Mouse (Mus musculus) thymus, adult 18-20 months (tissue): ENCODE data around the gene Lactbl1.

Experiments
- DNase-seq, 2 experiments: peaks; one replicate each; pipeline ENCODE4 v3.0.0; 2022; ENCODE audit warnings: mixed read lengths in 2 of 2

Gene Lactbl1

DNA sequence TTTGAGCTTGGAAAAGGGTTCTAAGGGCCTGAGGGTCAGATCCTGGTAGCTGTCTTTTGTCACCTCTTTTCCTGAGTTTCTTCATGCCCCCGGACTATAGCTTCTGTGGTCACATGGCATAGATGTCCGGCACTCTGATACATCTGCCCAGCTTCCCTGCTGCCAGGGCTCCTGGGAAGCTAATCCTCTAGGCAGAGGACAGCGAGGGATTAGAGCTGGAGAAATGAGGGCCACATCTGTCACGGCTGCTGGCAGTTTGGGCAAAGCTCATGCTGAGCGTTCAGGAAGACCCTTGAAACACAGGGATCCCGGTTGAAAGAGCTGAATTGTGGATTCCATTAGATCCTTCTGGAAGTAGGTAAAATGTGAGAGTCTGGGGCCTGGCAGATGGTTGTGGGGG is at the start of gene Lactbl1:
Lactbl1 (plus strand) TSS at position 234 of the 400 bp plus-strand sequence.
- no peak for DNase-seq

DNA sequence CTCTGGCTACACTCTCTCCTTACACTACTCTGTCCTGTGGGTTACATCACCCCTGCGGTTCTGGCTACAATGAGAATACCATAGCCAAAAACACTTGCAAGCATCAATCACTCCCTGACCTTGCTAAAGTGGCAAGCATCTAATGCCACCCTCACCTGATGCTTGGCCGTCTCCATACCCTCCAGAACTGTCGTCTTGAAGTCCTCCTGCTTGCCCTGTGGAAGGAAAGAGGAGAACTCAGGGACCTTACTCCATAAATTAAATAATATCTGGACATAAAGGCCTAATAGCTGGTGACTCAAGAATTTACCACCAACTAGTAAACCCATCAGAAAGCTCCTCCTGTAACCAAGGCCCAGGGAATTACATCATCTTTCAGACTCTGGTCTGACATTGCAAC is 40.5 kb upstream of the Lactbl1 start:
- no peak for DNase-seq

DNA sequence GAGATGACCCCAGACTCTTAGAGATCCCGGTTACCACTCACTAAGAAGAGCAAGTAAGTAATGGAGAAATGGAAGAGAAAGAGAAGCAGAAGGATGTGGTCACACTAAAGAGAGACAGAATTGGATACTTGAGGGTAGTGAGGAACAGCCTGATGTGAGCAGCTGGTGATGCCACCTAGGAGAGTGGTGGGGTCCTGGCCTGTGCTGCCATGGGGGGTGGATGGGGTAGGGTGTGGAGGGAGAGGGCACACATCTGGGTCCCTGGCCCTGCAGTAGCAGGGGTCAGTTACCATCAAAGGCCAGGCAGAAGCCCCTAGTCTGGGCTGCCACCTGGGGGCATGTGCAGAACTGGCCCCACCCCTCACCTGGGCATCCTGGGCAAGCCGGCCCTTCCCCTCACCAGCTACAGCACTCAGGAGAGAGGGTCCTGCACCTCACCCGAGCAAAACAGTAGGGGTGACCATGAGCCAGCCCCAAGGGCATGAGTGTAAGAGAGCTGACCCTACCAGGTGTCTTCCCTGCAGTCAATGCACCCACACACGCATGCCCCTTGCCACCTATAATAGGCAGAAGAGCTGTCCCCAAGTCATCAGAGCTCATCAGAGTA is 35.1 kb upstream of the Lactbl1 start:
- DNase-seq, result no peak

DNA sequence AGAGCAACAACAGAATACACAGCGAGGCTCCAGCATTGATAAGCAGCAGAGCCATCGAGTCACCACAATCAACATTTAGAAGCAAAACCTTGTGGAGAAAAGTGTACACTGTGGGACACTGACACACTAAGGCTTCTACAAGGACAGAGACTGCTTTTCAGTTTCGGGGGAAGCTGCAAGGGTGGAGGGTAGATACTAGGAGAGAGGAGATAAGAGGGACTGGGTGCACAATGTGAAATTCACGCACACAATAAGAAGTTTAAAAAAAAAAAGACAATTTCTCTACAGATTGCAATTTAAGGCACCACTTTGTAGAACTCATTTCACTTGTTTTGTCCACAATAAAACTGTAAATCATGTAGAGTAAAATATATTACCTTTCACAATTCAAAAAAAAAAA is 34.4 kb upstream of the Lactbl1 start:
- DNase-seq, result no peak

DNA sequence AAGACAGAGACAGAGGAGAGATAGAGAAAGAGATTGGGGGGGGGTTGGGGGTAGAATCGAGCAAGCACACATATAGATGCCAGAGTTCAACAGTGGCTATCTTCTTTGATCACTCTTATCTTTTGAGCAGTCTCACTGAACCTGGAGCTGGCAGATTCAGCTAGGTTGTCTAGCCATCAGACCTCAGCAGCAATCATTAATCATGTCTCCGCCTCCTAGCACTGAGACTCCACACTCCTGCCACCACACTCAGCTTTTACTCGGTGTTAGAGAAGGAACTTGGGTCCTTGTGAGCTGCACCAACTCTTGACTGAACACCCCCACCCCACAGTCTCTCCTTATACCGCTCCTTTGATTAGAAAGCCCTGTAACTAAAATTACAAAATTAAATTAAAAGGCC is 30.3 kb upstream of the Lactbl1 start:
- no peak for DNase-seq

DNA sequence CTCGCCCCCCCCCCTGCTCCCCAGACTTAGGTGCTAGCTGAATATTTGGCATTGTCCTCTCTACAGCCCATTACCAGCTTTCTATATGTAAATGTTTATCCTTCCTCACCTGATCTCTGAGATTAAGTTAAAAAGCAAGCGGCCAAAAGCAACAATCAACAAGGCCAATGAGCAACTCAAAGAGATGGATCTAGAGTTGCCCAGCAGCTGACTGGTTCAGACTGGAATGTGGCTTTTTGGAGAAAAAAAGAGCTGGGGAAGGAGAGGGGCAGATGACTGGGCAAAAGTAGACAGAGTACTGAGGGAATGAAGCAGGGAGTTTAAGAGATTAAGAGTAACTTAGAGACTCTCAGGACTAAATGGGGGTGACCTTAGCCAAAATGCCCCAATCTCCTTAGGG is 28.4 kb upstream of the Lactbl1 start:
- DNase-seq, result no peak

DNA sequence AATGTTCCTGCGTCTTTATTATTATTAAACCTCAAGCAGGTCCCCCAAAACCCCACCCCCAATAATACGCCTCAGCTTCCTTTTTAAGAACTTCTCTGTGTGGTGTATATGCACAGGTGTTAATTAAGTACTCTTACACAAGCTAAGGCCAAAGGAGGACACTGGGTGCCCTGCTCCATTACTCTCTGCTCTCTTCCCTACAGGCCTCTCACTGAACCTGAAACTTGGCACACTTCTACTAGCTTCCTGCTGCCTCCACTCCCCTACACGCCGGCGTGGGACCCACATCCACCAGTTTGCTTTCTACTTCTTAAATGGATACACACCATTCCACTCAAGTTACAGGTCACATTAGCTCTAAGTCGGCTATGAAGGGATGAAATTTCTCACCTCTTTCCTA is 27.2 kb upstream of the Lactbl1 start:
- no peak for DNase-seq

DNA sequence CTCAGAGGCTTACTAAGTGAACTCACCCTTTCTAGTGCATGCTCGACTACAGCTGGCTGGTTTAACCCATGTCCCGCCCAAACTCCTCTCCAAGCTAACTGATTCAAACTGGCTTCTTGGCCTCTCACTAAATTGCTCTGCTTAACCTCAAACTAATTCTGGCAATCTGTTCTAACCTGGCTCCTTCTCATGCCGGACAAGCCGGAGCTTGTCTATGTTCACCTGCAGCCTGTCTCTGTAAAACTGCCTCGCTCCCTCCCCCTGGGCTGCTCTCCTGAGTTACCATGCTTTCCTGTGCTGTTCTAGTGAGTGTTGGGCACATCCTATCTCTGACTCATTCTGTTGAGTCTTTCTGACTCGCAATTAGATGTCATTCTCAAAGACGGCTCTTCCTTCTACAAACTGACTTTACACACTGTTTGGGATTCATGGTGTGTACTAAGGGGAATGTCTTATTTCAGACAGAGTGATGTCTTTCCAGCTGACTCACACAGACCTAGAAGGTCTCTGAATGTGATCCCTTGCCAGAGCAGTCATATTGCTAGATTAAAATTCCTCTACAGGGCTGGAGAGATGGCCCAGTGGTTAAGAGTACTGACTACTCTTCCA is 24.0 kb upstream of the Lactbl1 start:
- DNase-seq, result no peak

DNA sequence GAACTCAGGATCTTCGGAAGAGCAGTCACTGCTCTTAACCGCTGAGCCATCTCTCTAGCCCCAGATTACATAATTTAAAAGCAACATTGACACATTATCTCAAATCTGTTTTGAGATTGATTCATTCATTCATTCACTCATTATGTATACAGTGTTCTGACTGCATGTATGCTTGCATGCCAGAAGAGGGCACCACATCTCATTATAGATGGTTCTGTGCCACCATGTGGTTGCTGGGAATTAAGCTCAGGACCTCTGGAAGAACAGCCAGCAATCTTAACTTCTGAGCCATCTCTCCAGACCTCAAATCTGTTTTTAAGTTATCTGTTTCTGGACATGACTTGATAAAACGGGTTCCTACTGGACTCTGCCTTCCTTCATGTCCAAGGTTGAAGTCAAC is 22.6 kb upstream of the Lactbl1 start:
- DNase-seq, result no peak

DNA sequence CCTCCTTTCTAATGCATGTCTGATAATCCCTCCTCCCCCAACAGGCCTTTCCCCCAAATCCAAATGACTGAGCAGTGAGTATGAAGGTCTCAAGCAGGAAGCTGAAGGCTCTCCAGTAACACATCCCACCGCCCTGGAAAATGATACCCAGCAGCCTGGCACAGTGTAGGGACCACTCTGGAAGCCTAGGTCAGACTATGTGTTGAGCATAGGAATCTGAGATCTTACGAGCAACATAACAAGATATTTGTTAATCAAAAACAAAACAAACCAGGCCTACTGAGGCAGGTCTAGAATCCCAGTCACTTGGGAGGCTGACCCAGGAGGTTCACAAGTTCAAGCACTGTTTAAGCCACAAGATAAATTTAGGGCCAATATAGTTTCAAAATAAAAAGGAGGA is 21.9 kb upstream of the Lactbl1 start:
- DNase-seq, result no peak

DNA sequence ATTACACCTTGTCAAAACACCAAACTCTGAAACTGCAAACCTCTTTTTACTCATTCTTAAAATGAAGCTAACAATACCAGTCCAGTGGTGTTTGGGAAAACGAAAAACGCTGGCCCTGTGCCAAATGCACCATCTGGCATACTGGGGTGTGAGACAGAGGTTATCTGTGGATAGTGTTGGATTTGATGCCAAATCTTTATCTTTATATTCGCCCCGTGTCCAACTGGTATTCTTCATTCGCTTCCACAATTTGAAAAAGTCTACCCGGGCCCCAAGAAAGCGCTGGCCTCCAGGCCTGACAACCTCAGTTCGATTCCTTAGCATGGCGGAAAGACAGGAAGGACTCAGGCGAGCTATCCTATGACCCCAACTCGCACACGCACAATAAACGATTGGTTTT is 20.9 kb upstream of the Lactbl1 start:
- no peak for DNase-seq

DNA sequence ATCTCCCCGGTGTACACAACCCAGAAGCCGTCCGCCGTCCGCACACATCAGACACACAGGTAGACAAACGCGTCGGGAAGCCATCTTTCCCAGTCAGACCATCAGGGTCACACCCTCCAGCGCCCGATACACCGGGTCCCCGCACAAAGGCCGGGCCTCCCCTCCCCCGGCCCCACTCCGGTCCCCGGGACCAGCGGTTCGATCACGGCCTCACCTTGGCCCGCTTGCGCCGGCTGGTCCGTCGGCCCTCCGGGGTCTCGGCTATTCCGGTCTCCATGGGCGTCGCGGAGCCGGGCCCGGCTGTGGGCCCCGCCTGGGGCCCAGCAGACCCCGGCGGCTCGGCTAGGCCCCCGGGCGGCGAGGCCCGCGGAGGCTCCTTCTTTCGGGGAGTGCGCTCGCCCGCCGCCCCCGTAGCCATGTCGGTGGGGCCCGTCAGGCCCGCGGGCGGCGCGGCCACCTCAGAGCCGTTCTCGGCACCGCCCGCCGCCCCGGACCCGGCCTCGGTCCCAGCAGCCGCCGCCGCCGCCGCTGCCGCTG is 20.3 kb upstream of the Lactbl1 start:
- DNase-seq, result peak; percentile 20 to 41

DNA sequence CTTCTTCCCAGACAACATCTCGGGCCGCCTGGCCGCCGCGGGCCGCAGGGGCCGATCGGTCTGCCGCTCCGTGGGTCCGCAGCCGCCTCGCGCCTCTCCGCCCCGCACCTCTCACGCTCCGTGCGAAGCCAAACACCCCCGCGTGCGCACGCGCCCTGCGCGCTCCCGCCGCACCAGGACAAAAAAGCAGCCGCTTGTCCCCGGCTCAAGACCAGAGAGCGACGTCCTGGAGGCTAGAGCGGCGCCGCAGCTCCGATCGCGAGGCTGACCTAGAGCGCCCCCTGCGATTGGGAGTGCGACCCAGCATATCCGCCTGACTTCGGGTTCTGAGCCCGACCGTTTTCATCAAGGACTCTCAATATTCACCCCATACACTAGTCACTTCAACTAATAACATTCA is 19.9 kb upstream of the Lactbl1 start, which contains the start of gene Kdm1a:
Kdm1a (minus strand) TSS at position 156 of the 400 bp plus-strand sequence.
- DNase-seq, result peak; percentile 85 to 86

DNA sequence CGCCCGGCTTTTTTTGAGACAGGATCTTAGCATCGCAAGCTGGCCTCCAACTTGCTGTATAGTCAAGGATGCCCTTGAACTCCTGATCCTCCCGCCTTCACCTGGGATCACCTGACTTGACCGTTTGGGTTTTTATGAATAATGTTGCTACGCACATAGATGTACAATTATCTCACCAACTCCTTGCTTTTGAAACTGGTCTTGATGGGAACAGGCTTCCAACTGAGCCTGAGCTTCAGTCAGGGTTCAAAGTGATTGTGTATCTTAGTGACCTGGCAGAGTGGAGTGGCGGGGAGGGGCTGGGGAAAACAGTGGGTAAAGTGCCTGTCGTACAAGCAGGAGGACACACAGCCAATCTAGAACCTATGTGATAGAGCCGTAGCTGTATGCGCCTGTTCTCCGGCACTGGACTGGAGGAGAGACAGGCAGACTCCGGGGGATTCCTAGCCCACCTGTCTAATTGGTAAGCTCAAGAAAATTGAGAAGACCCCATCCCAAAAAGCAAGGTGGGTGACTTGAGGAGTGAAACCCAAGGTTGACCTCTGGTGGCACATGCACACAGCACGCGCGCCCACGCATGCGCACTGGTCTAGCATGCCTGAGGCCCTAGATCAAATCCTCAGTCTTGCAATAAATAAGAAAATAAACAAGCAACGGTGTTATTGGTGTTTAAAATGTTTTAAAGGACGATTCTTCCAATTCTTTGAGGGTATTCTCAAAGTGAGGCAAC is 16.5 kb upstream of the Lactbl1 start:
- DNase-seq, result no peak

DNA sequence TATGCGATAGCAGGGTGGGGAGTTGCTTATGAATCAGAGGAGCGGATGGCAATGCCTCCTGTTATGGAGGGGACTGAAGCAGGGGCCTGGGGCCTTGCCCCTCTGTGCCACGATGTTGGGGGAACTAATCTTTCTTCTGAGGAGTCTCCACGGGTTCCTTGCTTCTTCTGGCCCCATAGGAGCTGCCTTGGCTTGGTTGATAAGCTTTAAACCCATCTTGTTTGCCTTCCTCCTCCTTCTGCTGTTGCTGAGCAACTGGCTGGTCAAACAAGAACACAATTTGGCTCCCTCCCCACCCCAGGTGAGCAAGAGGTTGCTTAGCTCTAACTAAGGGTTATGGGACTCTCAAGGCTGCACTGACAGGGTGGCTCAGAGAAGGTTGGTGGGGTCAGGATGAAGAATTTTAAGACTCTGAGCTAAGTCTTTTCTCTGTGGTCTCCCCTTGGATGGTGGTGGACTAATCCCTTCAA is 12.0 kb upstream of the Lactbl1 start, which contains the start of gene Tex46:
Tex46 (plus strand) TSS at position 51 of the 470 bp plus-strand sequence.
- DNase-seq, result no peak

DNA sequence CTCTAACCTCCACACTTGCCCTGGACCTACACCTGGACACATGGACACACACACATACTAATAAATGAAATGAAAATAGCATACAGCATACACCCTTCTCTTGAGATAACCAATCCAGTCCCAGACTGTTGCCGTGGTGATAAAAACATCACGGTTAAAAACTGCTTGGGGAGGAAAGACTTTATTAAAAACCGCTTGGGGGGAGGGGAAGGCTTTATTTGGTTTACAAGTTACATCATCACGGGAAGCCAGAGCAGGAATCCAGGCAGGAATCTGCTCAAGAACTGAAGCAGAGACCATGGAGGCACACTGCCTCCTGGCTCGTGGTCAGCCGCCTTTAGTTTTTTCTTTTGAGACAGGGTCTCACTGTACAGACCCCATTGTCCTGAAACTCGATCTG is 8.8 kb upstream of the Lactbl1 start:
- DNase-seq, result no peak

DNA sequence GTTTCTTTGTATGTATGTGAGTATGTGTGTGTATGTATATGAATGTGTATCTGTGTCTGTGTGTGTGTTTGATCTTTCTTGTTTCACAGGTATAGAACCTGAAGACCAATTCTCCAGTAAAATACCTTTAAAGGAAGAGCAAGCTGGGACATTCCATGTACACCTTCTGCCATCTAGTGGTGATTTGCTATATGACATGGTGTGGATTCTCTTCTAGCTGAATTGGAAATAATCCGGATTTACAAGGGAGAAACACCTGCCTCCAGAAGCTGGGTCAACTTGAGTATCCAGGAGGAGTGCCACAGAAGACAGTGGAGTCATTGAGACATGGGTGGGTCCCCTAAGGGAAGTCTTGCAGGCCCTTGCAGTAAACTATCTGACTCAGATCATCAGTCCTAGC is 1.1 kb upstream of the Lactbl1 start:
- no peak for DNase-seq

DNA sequence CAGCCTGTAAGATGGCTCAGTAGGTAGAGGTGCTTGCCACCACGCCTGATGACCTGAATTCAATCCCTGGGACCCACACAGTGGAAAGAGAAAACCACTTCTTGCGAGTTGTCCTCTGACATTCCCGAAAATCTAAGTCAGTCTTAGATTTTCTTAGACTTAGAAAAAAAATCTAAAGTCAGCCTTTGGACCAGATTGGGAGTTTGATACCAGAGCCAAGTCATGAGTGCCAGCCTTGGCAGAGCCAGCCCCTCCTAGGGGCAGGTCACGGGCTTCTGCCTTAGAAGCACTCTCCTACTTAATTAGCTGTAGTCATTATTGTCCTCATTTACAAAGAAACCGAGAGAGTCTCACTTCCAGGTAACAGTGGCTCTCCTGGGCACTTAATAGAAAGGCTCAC is 465 bp upstream of the Lactbl1 start:
- no peak for DNase-seq

DNA sequence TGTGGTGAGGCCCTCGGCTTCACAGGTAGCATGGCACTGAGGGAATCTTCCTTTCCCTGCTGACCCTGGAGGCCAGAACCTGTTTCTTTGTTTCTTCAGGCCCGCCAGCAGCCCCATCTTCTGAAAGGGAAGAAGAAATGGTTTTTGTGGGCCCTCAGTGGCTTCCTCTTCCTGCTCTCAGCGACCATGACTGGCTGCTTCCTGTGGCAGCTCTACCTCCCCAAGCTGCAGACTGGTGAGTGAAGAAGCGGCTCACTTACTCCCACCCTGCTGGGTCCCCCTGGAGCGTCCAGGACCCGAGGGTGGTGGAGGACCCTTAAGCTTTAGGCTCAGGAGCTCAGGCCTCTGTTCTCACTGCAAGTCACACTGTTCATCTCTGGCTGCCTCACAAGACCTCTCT is 4.2 kb downstream of the Lactbl1 start:
- no peak for DNase-seq

DNA sequence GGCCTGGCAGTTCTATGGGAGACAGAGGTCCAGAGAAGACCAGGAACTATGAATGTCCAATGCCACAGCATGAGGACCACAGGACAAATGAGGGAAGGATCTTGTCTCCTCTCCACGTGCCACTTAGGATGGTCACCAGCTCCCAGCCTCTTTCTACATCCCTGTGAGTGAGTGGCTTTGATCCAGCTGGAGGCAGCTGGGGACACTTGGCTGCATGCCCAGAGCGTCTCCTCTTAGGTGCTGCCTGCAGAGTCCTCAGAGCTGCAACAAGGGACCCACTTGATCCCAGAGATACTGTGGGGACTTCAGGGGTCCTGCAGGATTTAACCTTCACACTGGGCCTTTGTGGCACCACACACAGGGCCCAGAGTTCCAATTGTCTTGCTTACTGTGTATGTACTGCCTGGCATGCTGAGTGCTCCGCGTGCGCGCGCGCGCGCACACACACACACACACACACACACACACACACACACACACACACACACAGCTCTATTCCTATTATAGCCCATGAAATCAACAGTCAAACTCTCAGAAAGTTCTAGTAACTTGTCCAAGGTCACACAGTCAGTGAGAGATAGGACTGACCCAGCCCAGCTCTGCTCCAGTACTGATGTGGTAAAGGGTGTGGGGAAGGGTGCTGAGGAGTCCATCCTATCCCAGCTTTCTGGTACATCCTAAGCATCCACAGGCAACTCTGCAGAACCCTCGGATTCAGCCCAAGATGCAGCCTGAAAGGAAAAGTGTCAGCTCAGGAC is 9.0 kb downstream of the Lactbl1 start:
- DNase-seq, result no peak

DNA sequence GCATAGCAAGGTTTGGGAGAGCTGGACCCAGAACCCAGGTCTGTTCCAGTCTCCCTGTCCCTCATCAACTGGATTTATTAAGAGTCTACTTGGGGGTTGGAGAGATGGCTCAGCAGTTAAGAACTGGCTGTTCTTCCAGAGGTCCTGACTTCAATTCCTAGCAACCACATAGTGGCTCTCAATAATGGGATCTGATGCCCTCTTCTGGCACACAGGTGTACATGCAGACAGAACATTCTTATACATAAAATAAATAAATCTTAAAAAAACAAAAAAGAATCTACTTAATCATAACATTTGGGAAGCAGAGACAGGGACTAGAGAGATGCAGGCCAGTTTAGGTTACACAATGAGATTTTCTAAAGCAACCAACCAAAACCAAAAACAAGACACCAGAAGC is 13.6 kb downstream of the Lactbl1 start:
- DNase-seq, result no peak

DNA sequence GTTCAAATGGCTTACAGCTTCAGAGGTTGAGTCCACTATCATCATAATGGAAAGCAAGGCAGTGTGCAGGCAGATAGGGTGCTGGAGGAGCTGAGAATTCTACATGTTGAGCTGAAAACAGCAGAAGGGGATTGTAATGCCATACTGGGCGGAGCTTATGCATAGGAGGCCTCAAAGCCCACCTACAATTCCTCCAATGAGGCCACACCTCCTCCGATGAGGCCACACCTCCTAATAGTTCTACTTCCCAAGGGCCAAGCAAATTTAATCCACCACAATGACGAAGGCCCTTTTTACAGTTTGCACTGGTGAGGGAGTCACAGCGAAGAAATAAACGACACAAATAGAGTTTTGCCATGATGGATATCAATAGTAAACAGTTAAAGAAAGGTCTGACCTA is 14.1 kb downstream of the Lactbl1 start:
- no peak for DNase-seq

DNA sequence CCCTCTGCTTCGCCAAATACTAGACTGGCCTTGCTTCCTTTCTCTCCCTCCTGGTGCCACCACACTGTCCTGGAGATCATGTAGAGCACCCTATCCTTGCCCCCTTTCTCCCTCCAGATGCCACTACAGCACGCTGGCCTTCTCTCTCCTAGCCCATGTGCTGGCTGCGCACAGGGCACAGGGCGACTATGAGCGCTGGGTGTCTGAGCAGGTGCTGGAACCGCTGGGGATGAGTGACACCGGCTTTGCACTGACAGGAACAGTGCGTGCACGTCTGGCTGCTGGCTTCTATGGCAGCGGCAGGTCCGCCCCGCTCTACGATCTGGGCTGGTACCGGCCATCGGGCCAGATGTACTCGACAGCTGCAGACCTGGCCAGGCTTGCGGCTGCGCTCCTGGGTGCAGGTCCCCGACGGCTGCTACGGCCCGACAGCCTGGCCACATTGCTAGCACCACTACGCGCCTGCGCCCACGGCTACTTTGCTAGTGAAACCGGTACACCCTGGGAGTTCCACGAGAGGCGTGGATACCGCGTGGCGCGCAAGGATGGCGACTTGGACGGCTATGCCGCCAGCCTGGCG is 14.7 kb downstream of the Lactbl1 start:
- DNase-seq, result no peak
